Mouse (Mus musculus): ENCODE measurements at regions not wholly inside any gene's neighbourhood (a gene's known extent, or its start where the extent isn't known, plus 50 kb on each side); places are given as distances from the start of the nearest gene placed in this dataset.

- Histone ChIP-seq H3K4me3 (ENCODE audit: low read length) (no peak overlapping the region), H3K4me2 (replicated peaks; ENCODE audit: low read depth, low read length) (no peak overlapping the region), H3K36me3 (ENCODE audit: insufficient read depth, low read length) (no peaks in the 10 kb centered on the region), H3K4me1 (ENCODE audit: insufficient read depth, low read length) (no peaks in the 10 kb centered on the region), H3K9ac (replicated peaks; ENCODE audit: low read length) (no peak overlapping the region), H3K27me3 (ENCODE audit: insufficient read depth, low read length) (no peaks in the 10 kb centered on the region), H3K9me3 (ENCODE audit: low read length) (no peaks in the 10 kb centered on the region), H3K27ac (ENCODE audit: low read length) (no peak overlapping the region)
- 88% methylated on average over 3 of the region's 3 CpGs for WGBS
- no peak for ATAC-seq (ENCODE audit: low FRiP score, low TSS enrichment)
Observed at GRCm38 (mm10) chr3:139842015-139842414, 636.5 kb downstream of the Stpg2 start.

GRCm38 (mm10) chr3:139842988-139843605 lies 637.6 kb downstream of the Stpg2 start:
- no peak for ATAC-seq (ENCODE audit: low FRiP score, low TSS enrichment)
- H3K36me3 ChIP-seq (ENCODE audit: insufficient read depth, low read length), result no peaks in the 10 kb centered on the region
- H3K27ac ChIP-seq (ENCODE audit: low read length), result no peak overlapping the region
- no peaks in the 10 kb centered on the region for H3K27me3 ChIP-seq (ENCODE audit: insufficient read depth, low read length)
- no peaks in the 10 kb centered on the region for H3K4me1 ChIP-seq (ENCODE audit: insufficient read depth, low read length)
- no peak overlapping the region for H3K4me2 ChIP-seq (replicated peaks; ENCODE audit: low read depth, low read length)
- H3K9me3 ChIP-seq (ENCODE audit: low read length), result no peaks in the 10 kb centered on the region
- H3K9ac ChIP-seq (replicated peaks; ENCODE audit: low read length), result no peak overlapping the region
- H3K4me3 ChIP-seq (ENCODE audit: low read length), result no peak overlapping the region
- WGBS, result 86% methylated on average over 5 of the region's 5 CpGs

GRCm38 (mm10) chr3:139844443-139844842 lies 638.9 kb downstream of the Stpg2 start:
- Histone ChIP-seq H3K27me3 (ENCODE audit: insufficient read depth, low read length) (no peaks in the 10 kb centered on the region), H3K4me2 (replicated peaks; ENCODE audit: low read depth, low read length) (no peak overlapping the region), H3K4me1 (ENCODE audit: insufficient read depth, low read length) (no peaks in the 10 kb centered on the region), H3K36me3 (ENCODE audit: insufficient read depth, low read length) (no peaks in the 10 kb centered on the region), H3K4me3 (ENCODE audit: low read length) (no peak overlapping the region), H3K27ac (ENCODE audit: low read length) (no peak overlapping the region), H3K9me3 (ENCODE audit: low read length) (no peaks in the 10 kb centered on the region), H3K9ac (replicated peaks; ENCODE audit: low read length) (no peak overlapping the region)
- 70% methylated on average over 3 of the region's 3 CpGs for WGBS
- ATAC-seq (ENCODE audit: low FRiP score, low TSS enrichment), result no peak

GRCm38 (mm10) chr3:139847826-139848225 lies 642.3 kb downstream of the Stpg2 start:
- no peaks in the 10 kb centered on the region for H3K36me3 ChIP-seq (ENCODE audit: insufficient read depth, low read length)
- H3K4me3 ChIP-seq (ENCODE audit: low read length), result no peak overlapping the region
- no peak overlapping the region for H3K27ac ChIP-seq (ENCODE audit: low read length)
- no peaks in the 10 kb centered on the region for H3K9me3 ChIP-seq (ENCODE audit: low read length)
- H3K4me1 ChIP-seq (ENCODE audit: insufficient read depth, low read length), result no peaks in the 10 kb centered on the region
- no peaks in the 10 kb centered on the region for H3K27me3 ChIP-seq (ENCODE audit: insufficient read depth, low read length)
- H3K4me2 ChIP-seq (replicated peaks; ENCODE audit: low read depth, low read length), result no peak overlapping the region
- ATAC-seq (ENCODE audit: low FRiP score, low TSS enrichment), result no peak
- H3K9ac ChIP-seq (replicated peaks; ENCODE audit: low read length), result no peak overlapping the region
- WGBS, result 76% methylated on average over 5 of the region's 5 CpGs

- H3K27ac ChIP-seq (ENCODE audit: low read length), result peak overlapping the region; percentile 38; the same call in 1 of the 2 replicates
- peak overlapping the region; percentile 31; the same call in 1 of the 2 replicates for H3K9ac ChIP-seq (replicated peaks; ENCODE audit: low read length)
- H3K36me3 ChIP-seq (ENCODE audit: insufficient read depth, low read length), result no peaks in the 10 kb centered on the region
- WGBS, result 48% methylated on average over 16 of the region's 16 CpGs
- H3K27me3 ChIP-seq (ENCODE audit: insufficient read depth, low read length), result no peaks in the 10 kb centered on the region
- H3K4me2 ChIP-seq (replicated peaks; ENCODE audit: low read depth, low read length), result peak overlapping the region; percentile 30
- peaks cover 14% of the 10 kb centered on the region for H3K4me1 ChIP-seq (ENCODE audit: insufficient read depth, low read length)
- no peak overlapping the region for H3K4me3 ChIP-seq (ENCODE audit: low read length)
- no peaks in the 10 kb centered on the region for H3K9me3 ChIP-seq (ENCODE audit: low read length)
- peak; percentile 85 for ATAC-seq (ENCODE audit: low FRiP score, low TSS enrichment)
Observed at GRCm38 (mm10) chr3:139859966-139860635, 654.6 kb downstream of the Stpg2 start.

- peaks cover 14% of the 10 kb centered on the region for H3K4me1 ChIP-seq (ENCODE audit: insufficient read depth, low read length)
- peak overlapping the region; percentile 31; the same call in 1 of the 2 replicates for H3K9ac ChIP-seq (replicated peaks; ENCODE audit: low read length)
- 17% methylated on average over 9 of the region's 9 CpGs for WGBS
- H3K27ac ChIP-seq (ENCODE audit: low read length), result peak overlapping the region; percentile 38; the same call in 1 of the 2 replicates
- H3K9me3 ChIP-seq (ENCODE audit: low read length), result no peaks in the 10 kb centered on the region
- ATAC-seq (ENCODE audit: low FRiP score, low TSS enrichment), result peak; percentile 73; the same call in 1 of the 2 replicates
- no peaks in the 10 kb centered on the region for H3K27me3 ChIP-seq (ENCODE audit: insufficient read depth, low read length)
- peak overlapping the region; percentile 30 for H3K4me2 ChIP-seq (replicated peaks; ENCODE audit: low read depth, low read length)
- peak overlapping the region; percentile 3; the same call in 1 of the 2 replicates for H3K4me3 ChIP-seq (ENCODE audit: low read length)
- H3K36me3 ChIP-seq (ENCODE audit: insufficient read depth, low read length), result no peaks in the 10 kb centered on the region
Observed at GRCm38 (mm10) chr3:139860831-139861371, 655.4 kb downstream of the Stpg2 start.

GRCm38 (mm10) chr3:139866329-139866728 lies 660.8 kb downstream of the Stpg2 start:
- Histone ChIP-seq H3K4me2 (replicated peaks; ENCODE audit: low read depth, low read length) (no peak overlapping the region), H3K27ac (ENCODE audit: low read length) (no peak overlapping the region), H3K36me3 (ENCODE audit: insufficient read depth, low read length) (no peaks in the 10 kb centered on the region), H3K27me3 (ENCODE audit: insufficient read depth, low read length) (no peaks in the 10 kb centered on the region), H3K9ac (replicated peaks; ENCODE audit: low read length) (no peak overlapping the region), H3K4me3 (ENCODE audit: low read length) (no peak overlapping the region), H3K9me3 (ENCODE audit: low read length) (no peaks in the 10 kb centered on the region), H3K4me1 (ENCODE audit: insufficient read depth, low read length) (peaks cover 2% of the 10 kb centered on the region; the same call in 1 of the 2 replicates)
- no peak for ATAC-seq (ENCODE audit: low FRiP score, low TSS enrichment)

GRCm38 (mm10) chr3:139867030-139867429 lies 661.5 kb downstream of the Stpg2 start:
- 85% methylated on average over 4 of the region's 4 CpGs for WGBS
- H3K4me2 ChIP-seq (replicated peaks; ENCODE audit: low read depth, low read length), result no peak overlapping the region
- H3K27me3 ChIP-seq (ENCODE audit: insufficient read depth, low read length), result no peaks in the 10 kb centered on the region
- no peaks in the 10 kb centered on the region for H3K9me3 ChIP-seq (ENCODE audit: low read length)
- H3K4me3 ChIP-seq (ENCODE audit: low read length), result no peak overlapping the region
- no peaks in the 10 kb centered on the region for H3K4me1 ChIP-seq (ENCODE audit: insufficient read depth, low read length)
- no peak overlapping the region for H3K27ac ChIP-seq (ENCODE audit: low read length)
- ATAC-seq (ENCODE audit: low FRiP score, low TSS enrichment), result no peak
- no peaks in the 10 kb centered on the region for H3K36me3 ChIP-seq (ENCODE audit: insufficient read depth, low read length)
- no peak overlapping the region for H3K9ac ChIP-seq (replicated peaks; ENCODE audit: low read length)

GRCm38 (mm10) chr3:139867499-139867898 lies 662.0 kb downstream of the Stpg2 start:
- H3K36me3 ChIP-seq (ENCODE audit: insufficient read depth, low read length), result no peaks in the 10 kb centered on the region
- no peak overlapping the region for H3K9ac ChIP-seq (replicated peaks; ENCODE audit: low read length)
- H3K9me3 ChIP-seq (ENCODE audit: low read length), result no peaks in the 10 kb centered on the region
- no peak overlapping the region for H3K4me2 ChIP-seq (replicated peaks; ENCODE audit: low read depth, low read length)
- no peak overlapping the region for H3K4me3 ChIP-seq (ENCODE audit: low read length)
- 74% methylated on average over 3 of the region's 3 CpGs for WGBS
- ATAC-seq (ENCODE audit: low FRiP score, low TSS enrichment), result no peak
- no peaks in the 10 kb centered on the region for H3K27me3 ChIP-seq (ENCODE audit: insufficient read depth, low read length)
- no peak overlapping the region for H3K27ac ChIP-seq (ENCODE audit: low read length)
- H3K4me1 ChIP-seq (ENCODE audit: insufficient read depth, low read length), result no peaks in the 10 kb centered on the region

- Histone ChIP-seq H3K36me3 (ENCODE audit: insufficient read depth, low read length) (no peaks in the 10 kb centered on the region), H3K4me3 (ENCODE audit: low read length) (no peak overlapping the region), H3K27me3 (ENCODE audit: insufficient read depth, low read length) (no peaks in the 10 kb centered on the region), H3K4me2 (replicated peaks; ENCODE audit: low read depth, low read length) (no peak overlapping the region), H3K27ac (ENCODE audit: low read length) (no peak overlapping the region), H3K4me1 (ENCODE audit: insufficient read depth, low read length) (no peaks in the 10 kb centered on the region), H3K9me3 (ENCODE audit: low read length) (no peaks in the 10 kb centered on the region), H3K9ac (replicated peaks; ENCODE audit: low read length) (no peak overlapping the region)
- WGBS, result 81% methylated on average over 3 of the region's 3 CpGs
- no peak for ATAC-seq (ENCODE audit: low FRiP score, low TSS enrichment)
Observed at GRCm38 (mm10) chr3:139869779-139870178, 664.3 kb downstream of the Stpg2 start.
